Mouse (Mus musculus): ENCODE results near the gene Ganab.
"Not testable (repeated sequence)": the region's sequence is repeated elsewhere in the genome, so short reads cannot be mapped to it uniquely, and the experiment has no call there.

The Ganab gene

GRCm38 (mm10) chr19:8888511-8889385 lies 9.1 kb upstream of the Ganab start, which contains the start of the genes 1810009A15Rik and Gm49416:
Gene 1810009A15Rik, plus strand, starts transcription at chr19:8888853.
Gene Gm49416, plus strand, starts transcription at chr19:8888926.
- DNase-seq (ENCODE audit: extremely low read depth, low read depth) = peak; percentile 92

GRCm38 (mm10) chr19:8892829-8893766 lies 4.8 kb upstream of the Ganab start, which contains the start of gene Ints5:
Gene Ints5, plus strand, starts transcription at chr19:8893005.
- DNase-seq (ENCODE audit: extremely low read depth, low read depth) = peak; percentile 85

GRCm38 (mm10) chr19:8895397-8895960 lies 2.4 kb upstream of the Ganab start:
- no peak for DNase-seq (ENCODE audit: extremely low read depth, low read depth)

- DNase-seq (ENCODE audit: extremely low read depth, low read depth) = not testable (repeated sequence)
Measured at GRCm38 (mm10) chr19:8896231-8896630, 1.6 kb upstream of the Ganab start.

- DNase-seq (ENCODE audit: extremely low read depth, low read depth) = not testable (repeated sequence)
Measured at GRCm38 (mm10) chr19:8897211-8897864, 533 bp upstream of the Ganab start.

- DNase-seq (ENCODE audit: extremely low read depth, low read depth) = no peak
Measured at GRCm38 (mm10) chr19:8898576-8898975, 705 bp downstream of the Ganab start.

- no peak for DNase-seq (ENCODE audit: extremely low read depth, low read depth)
Measured at GRCm38 (mm10) chr19:8899079-8899478, 1.2 kb downstream of the Ganab start.

- no peak for DNase-seq (ENCODE audit: extremely low read depth, low read depth)
Measured at GRCm38 (mm10) chr19:8903412-8903811, 5.5 kb downstream of the Ganab start.

GRCm38 (mm10) chr19:8908531-8908930 lies 10.7 kb downstream of the Ganab start:
- no peak for DNase-seq (ENCODE audit: extremely low read depth, low read depth)

- DNase-seq (ENCODE audit: extremely low read depth, low read depth) = no peak
Measured at GRCm38 (mm10) chr19:8911810-8912209, 13.9 kb downstream of the Ganab start.

- no peak for DNase-seq (ENCODE audit: extremely low read depth, low read depth)
Measured at GRCm38 (mm10) chr19:8914212-8914611, 16.3 kb downstream of the Ganab start.

GRCm38 (mm10) chr19:8919000-8919399 lies 21.1 kb downstream of the Ganab start:
- no peak for DNase-seq (ENCODE audit: extremely low read depth, low read depth)

- DNase-seq (ENCODE audit: extremely low read depth, low read depth) = no peak
Measured at GRCm38 (mm10) chr19:8919684-8920072, 21.8 kb downstream of the Ganab start.

GRCm38 (mm10) chr19:8920073-8920736 lies 22.3 kb downstream of the Ganab start, which contains the start of gene B3gat3:
Gene B3gat3, plus strand, starts transcription at chr19:8920374.
- no peak for DNase-seq (ENCODE audit: extremely low read depth, low read depth)

GRCm38 (mm10) chr19:8920836-8921291 lies 23.0 kb downstream of the Ganab start:
- DNase-seq (ENCODE audit: extremely low read depth, low read depth) = no peak

GRCm38 (mm10) chr19:8921741-8922140 lies 23.9 kb downstream of the Ganab start:
- no peak for DNase-seq (ENCODE audit: extremely low read depth, low read depth)

- DNase-seq (ENCODE audit: extremely low read depth, low read depth) = no peak
Measured at GRCm38 (mm10) chr19:8926766-8927165, 28.9 kb downstream of the Ganab start.

GRCm38 (mm10) chr19:8927891-8928525 lies 30.1 kb downstream of the Ganab start:
- no peak for DNase-seq (ENCODE audit: extremely low read depth, low read depth)

- no peak for DNase-seq (ENCODE audit: extremely low read depth, low read depth)
Measured at GRCm38 (mm10) chr19:8928689-8929223, 30.9 kb downstream of the Ganab start.

Measured in MEL-GATA-1-ER (cell line).